Mouse (Mus musculus): ENCODE data around the gene Etl4. TPM values are rescaled to one million over a fixed set of nuclear protein-coding genes. Genes with fewer than 3 reads are reported as not detected.

The Etl4 gene
- 5.0 and 5.3 TPM in 2 replicates for polyA plus RNA-seq (2015; fragmentation: Nextera tagmentation; extraction: Ambion mirVana)

- Histone ChIP-seq H3K9me3 (no peaks in the 10 kb centered on the region), H3K9ac (peak within 1 kb of the TSS; percentile 55), H3K4me3 (peak within 1 kb of the TSS; percentile 74), H3K4me1 (replicated peaks) (peaks cover 20% of the 10 kb centered on the region), H3K27me3 (peaks cover 18% of the 10 kb centered on the region), H3K36me3 (no peaks in the 10 kb centered on the region), H3K4me2 (peak within 1 kb of the TSS; percentile 94), H3K27ac (replicated peaks) (no peak within 1 kb of the TSS)
- peak; percentile 95 for ATAC-seq (ENCODE audit: low FRiP score, low read depth)
- WGBS: under 1% methylated on average over 35 of the region's 37 CpGs
Measured at GRCm38 (mm10) chr2:19909171-19909899, at the start of gene Etl4. Etl4 (plus strand) TSS chr2:19909780.

- no peaks in the 10 kb centered on the region for H3K36me3 ChIP-seq
- H3K4me2 ChIP-seq: no peak overlapping the region
- no peaks in the 10 kb centered on the region for H3K27me3 ChIP-seq
- no peak overlapping the region for H3K27ac ChIP-seq (replicated peaks)
- H3K4me3 ChIP-seq: no peak overlapping the region
- no peaks in the 10 kb centered on the region for H3K9me3 ChIP-seq
- H3K4me1 ChIP-seq (replicated peaks): no peaks in the 10 kb centered on the region
- H3K9ac ChIP-seq: no peak overlapping the region
- ATAC-seq (ENCODE audit: low FRiP score, low read depth): no peak
Measured at GRCm38 (mm10) chr2:19869167-19869566, 40.4 kb upstream of the Etl4 start.

GRCm38 (mm10) chr2:19871881-19872280 is 37.7 kb upstream of the Etl4 start:
- H3K4me2 ChIP-seq: no peak overlapping the region
- no peaks in the 10 kb centered on the region for H3K4me1 ChIP-seq (replicated peaks)
- no peak for ATAC-seq (ENCODE audit: low FRiP score, low read depth)
- 86% methylated on average over 1 of the region's 1 CpGs for WGBS
- H3K27ac ChIP-seq (replicated peaks): no peak overlapping the region
- no peaks in the 10 kb centered on the region for H3K27me3 ChIP-seq
- no peak overlapping the region for H3K4me3 ChIP-seq
- H3K9ac ChIP-seq: no peak overlapping the region
- no peaks in the 10 kb centered on the region for H3K9me3 ChIP-seq
- H3K36me3 ChIP-seq: no peaks in the 10 kb centered on the region

- 40% methylated on average over 4 of the region's 4 CpGs for WGBS
Measured at GRCm38 (mm10) chr2:19890875-19891274, 18.7 kb upstream of the Etl4 start.

GRCm38 (mm10) chr2:19909900-19910780 is 560 bp downstream of the Etl4 start:
- peaks cover 20% of the 10 kb centered on the region for H3K4me1 ChIP-seq (replicated peaks)
- H3K27me3 ChIP-seq: peaks cover 18% of the 10 kb centered on the region
- no peaks in the 10 kb centered on the region for H3K9me3 ChIP-seq
- H3K36me3 ChIP-seq: no peaks in the 10 kb centered on the region
- peak overlapping the region; percentile 55 for H3K9ac ChIP-seq
- peak overlapping the region; percentile 94 for H3K4me2 ChIP-seq
- H3K27ac ChIP-seq (replicated peaks): no peak overlapping the region
- peak; percentile 84 for ATAC-seq (ENCODE audit: low FRiP score, low read depth)
- peak overlapping the region; percentile 74 for H3K4me3 ChIP-seq
- WGBS: 0% methylated on average over 30 of the region's 31 CpGs

More at GRCm38 (mm10) chr2:19890875-19891274, 18.7 kb upstream of the Etl4 start:
- Histone ChIP-seq H3K9ac (no peak overlapping the region), H3K36me3 (no peaks in the 10 kb centered on the region), H3K4me2 (no peak overlapping the region), H3K27me3 (no peaks in the 10 kb centered on the region), H3K4me1 (replicated peaks) (no peaks in the 10 kb centered on the region), H3K4me3 (no peak overlapping the region), H3K27ac (replicated peaks) (no peak overlapping the region), H3K9me3 (no peaks in the 10 kb centered on the region)
- ATAC-seq (ENCODE audit: low FRiP score, low read depth): no peak

- Histone ChIP-seq H3K36me3 (no peaks in the 10 kb centered on the region), H3K4me2 (peak overlapping the region; percentile 94), H3K4me3 (peak overlapping the region; percentile 24), H3K9ac (no peak overlapping the region), H3K27me3 (peaks cover 18% of the 10 kb centered on the region), H3K4me1 (replicated peaks) (peaks cover 20% of the 10 kb centered on the region), H3K27ac (replicated peaks) (no peak overlapping the region), H3K9me3 (no peaks in the 10 kb centered on the region)
- WGBS: 5% methylated on average over 8 of the region's 8 CpGs
- no peak for ATAC-seq (ENCODE audit: low FRiP score, low read depth)
Measured at GRCm38 (mm10) chr2:19910781-19911175, 1.2 kb downstream of the Etl4 start.

- Histone ChIP-seq H3K4me2 (no peak overlapping the region), H3K27ac (replicated peaks) (no peak overlapping the region), H3K9me3 (no peaks in the 10 kb centered on the region), H3K9ac (no peak overlapping the region), H3K27me3 (no peaks in the 10 kb centered on the region), H3K36me3 (no peaks in the 10 kb centered on the region), H3K4me1 (replicated peaks) (no peaks in the 10 kb centered on the region), H3K4me3 (no peak overlapping the region)
- ATAC-seq (ENCODE audit: low FRiP score, low read depth): no peak
- WGBS: 26% methylated on average over 6 of the region's 6 CpGs
Measured at GRCm38 (mm10) chr2:19919190-19919589, 9.6 kb downstream of the Etl4 start.

GRCm38 (mm10) chr2:19930009-19930408 is 20.4 kb downstream of the Etl4 start:
- no peak for ATAC-seq (ENCODE audit: low FRiP score, low read depth)
- no peak overlapping the region for H3K9ac ChIP-seq
- no peak overlapping the region for H3K4me3 ChIP-seq
- H3K4me1 ChIP-seq (replicated peaks): no peaks in the 10 kb centered on the region
- no peaks in the 10 kb centered on the region for H3K36me3 ChIP-seq
- H3K4me2 ChIP-seq: no peak overlapping the region
- 92% methylated on average over 1 of the region's 1 CpGs for WGBS
- H3K9me3 ChIP-seq: 0 out of 2 replicates have a peak, but pooled peaks cover 4% of the 10 kb centered on the region
- H3K27ac ChIP-seq (replicated peaks): no peak overlapping the region
- no peaks in the 10 kb centered on the region for H3K27me3 ChIP-seq

- no peak for ATAC-seq (ENCODE audit: low FRiP score, low read depth)
- 66% methylated on average over 1 of the region's 1 CpGs for WGBS
- no peak overlapping the region for H3K4me3 ChIP-seq
Measured at GRCm38 (mm10) chr2:19933836-19934235, 24.3 kb downstream of the Etl4 start.

GRCm38 (mm10) chr2:19945205-19945604 is 35.6 kb downstream of the Etl4 start:
- ATAC-seq (ENCODE audit: low FRiP score, low read depth): no peak
- no peaks in the 10 kb centered on the region for H3K9me3 ChIP-seq
- 90% methylated on average over 6 of the region's 6 CpGs for WGBS

More at GRCm38 (mm10) chr2:19933836-19934235, 24.3 kb downstream of the Etl4 start:
- Histone ChIP-seq H3K4me1 (replicated peaks) (no peaks in the 10 kb centered on the region), H3K9me3 (no peaks in the 10 kb centered on the region), H3K27ac (replicated peaks) (no peak overlapping the region), H3K9ac (no peak overlapping the region), H3K27me3 (no peaks in the 10 kb centered on the region), H3K36me3 (no peaks in the 10 kb centered on the region), H3K4me2 (no peak overlapping the region)

GRCm38 (mm10) chr2:19953028-19953427 is 43.4 kb downstream of the Etl4 start:
- no peaks in the 10 kb centered on the region for H3K4me1 ChIP-seq (replicated peaks)
- no peaks in the 10 kb centered on the region for H3K36me3 ChIP-seq
- 41% methylated on average over 2 of the region's 2 CpGs for WGBS
- no peak overlapping the region for H3K27ac ChIP-seq (replicated peaks)
- H3K4me3 ChIP-seq: no peak overlapping the region
- H3K4me2 ChIP-seq: no peak overlapping the region
- ATAC-seq (ENCODE audit: low FRiP score, low read depth): no peak
- no peak overlapping the region for H3K9ac ChIP-seq
- no peaks in the 10 kb centered on the region for H3K27me3 ChIP-seq
- H3K9me3 ChIP-seq: no peaks in the 10 kb centered on the region

More at GRCm38 (mm10) chr2:19945205-19945604, 35.6 kb downstream of the Etl4 start:
- H3K9ac ChIP-seq: no peak overlapping the region
- H3K27ac ChIP-seq (replicated peaks): no peak overlapping the region
- H3K4me2 ChIP-seq: no peak overlapping the region
- H3K27me3 ChIP-seq: no peaks in the 10 kb centered on the region
- H3K36me3 ChIP-seq: no peaks in the 10 kb centered on the region
- H3K4me3 ChIP-seq: no peak overlapping the region
- no peaks in the 10 kb centered on the region for H3K4me1 ChIP-seq (replicated peaks)

- Histone ChIP-seq H3K36me3 (no peaks in the 10 kb centered on the region), H3K9me3 (no peaks in the 10 kb centered on the region), H3K4me2 (no peak overlapping the region), H3K4me3 (no peak overlapping the region), H3K9ac (no peak overlapping the region), H3K27ac (replicated peaks) (no peak overlapping the region), H3K4me1 (replicated peaks) (no peaks in the 10 kb centered on the region), H3K27me3 (no peaks in the 10 kb centered on the region)
- ATAC-seq (ENCODE audit: low FRiP score, low read depth): no peak
- 60% methylated on average over 7 of the region's 7 CpGs for WGBS
Measured at GRCm38 (mm10) chr2:19966445-19966844, 56.9 kb downstream of the Etl4 start.
